Comparison of ENCODE assay signal across 14 mouse cellular contexts in genomic region chr11:84464571-84464970, GRCm38 (mm10). TPM values are rescaled to one million over a fixed set of nuclear protein-coding genes. Genes with fewer than 3 reads are reported as not detected.
DNase-seq lines count a peak whose midpoint lies in the region; ATAC-seq lines count a peak whose summit lies in the region.
"Had no signal": no experiment of that assay in that cellular context is flagged by ENCODE, and none has a peak within 500 bp of the region (broad histone marks: within the 10 kb centered on the region; RNA-seq: fewer than 3 reads in every experiment).

No protein-coding gene starts in this region.

- no peaks in the 10 kb centered on the region for H3K27me3 ChIP-seq in forebrain, embryonic 12.5 days
- H3K27me3 ChIP-seq in forebrain, embryonic 11.5 days (ENCODE audit: control insufficient read depth, insufficient read depth, low read length), result no peaks in the 10 kb centered on the region
- no peaks in the 10 kb centered on the region for H3K27me3 ChIP-seq in midbrain, embryonic 12.5 days
- no peaks in the 10 kb centered on the region for H3K27me3 ChIP-seq in midbrain, embryonic 10.5 days (ENCODE audit: low read depth, poor library complexity, severe bottlenecking)
- no peaks in the 10 kb centered on the region for H3K27me3 ChIP-seq in hindbrain, embryonic 14.5 days (ENCODE audit: control insufficient read depth, insufficient read depth, low read length)
- H3K27me3 ChIP-seq: heart, embryonic 13.5 days had no signal

- peaks cover 8% of the 10 kb centered on the region; the same call in 1 of the 2 replicates for H3K36me3 ChIP-seq in forebrain, embryonic 12.5 days (replicated peaks)
- H3K36me3 ChIP-seq in forebrain, embryonic 11.5 days (ENCODE audit: control insufficient read depth, insufficient read depth, low read length), result no peaks in the 10 kb centered on the region
- peaks cover 6% of the 10 kb centered on the region for H3K36me3 ChIP-seq in midbrain, embryonic 12.5 days
- peaks cover 17% of the 10 kb centered on the region for H3K36me3 ChIP-seq in midbrain, embryonic 10.5 days
- peaks cover 13% of the 10 kb centered on the region; the same call in 1 of the 2 replicates for H3K36me3 ChIP-seq in hindbrain, embryonic 14.5 days (replicated peaks; ENCODE audit: control insufficient read depth, insufficient read depth)

- H3K27ac ChIP-seq in forebrain, embryonic 12.5 days, result peak overlapping the region; percentile 51; the same call in 1 of the 2 replicates
- no peak overlapping the region for H3K27ac ChIP-seq in forebrain, embryonic 11.5 days (ENCODE audit: low read depth, low read length)
- peak overlapping the region; percentile 46; the same call in 1 of the 2 replicates for H3K27ac ChIP-seq in midbrain, embryonic 12.5 days (replicated peaks)
- no peak overlapping the region for H3K27ac ChIP-seq in midbrain, embryonic 10.5 days (replicated peaks)
- peak overlapping the region; percentile 52 for H3K27ac ChIP-seq in hindbrain, embryonic 14.5 days
- H3K27ac ChIP-seq: gastrocnemius, adult 2 months; heart, embryonic 13.5 days; kidney, postnatal 0 days had no signal

- intact Hi-C loops in gastrocnemius, postnatal 36 days (cut with DNase I), result loop anchor here (10.0 kb wide), 1 partner anchor 1180 kb away; the partner anchor contains the start of gene Slfn14

- H3K4me3 ChIP-seq in forebrain, embryonic 12.5 days (replicated peaks), result no peak overlapping the region
- no peak overlapping the region for H3K4me3 ChIP-seq in forebrain, embryonic 11.5 days (ENCODE audit: low read depth, low read length)
- H3K4me3 ChIP-seq in midbrain, embryonic 12.5 days, result no peak overlapping the region
- H3K4me3 ChIP-seq in midbrain, embryonic 10.5 days, result no peak overlapping the region
- no peak overlapping the region for H3K4me3 ChIP-seq in hindbrain, embryonic 14.5 days (replicated peaks; ENCODE audit: low read length)
- H3K4me3 ChIP-seq: gastrocnemius, adult 2 months; heart, embryonic 13.5 days had no signal

- no peak overlapping the region for H3K9ac ChIP-seq in forebrain, embryonic 12.5 days
- no peak overlapping the region for H3K9ac ChIP-seq in forebrain, embryonic 11.5 days (ENCODE audit: low read length)
- no peak overlapping the region for H3K9ac ChIP-seq in midbrain, embryonic 12.5 days (replicated peaks)
- no peak overlapping the region for H3K9ac ChIP-seq in hindbrain, embryonic 14.5 days
- H3K9ac ChIP-seq: heart, embryonic 13.5 days had no signal

- no peak for ATAC-seq in forebrain, embryonic 12.5 days (ENCODE audit: low FRiP score)
- ATAC-seq in forebrain, embryonic 11.5 days (replicated peaks; ENCODE audit: low FRiP score), result no peak
- ATAC-seq in midbrain, embryonic 12.5 days (ENCODE audit: low FRiP score, low read depth), result no peak
- ATAC-seq in hindbrain, embryonic 14.5 days (ENCODE audit: low FRiP score), result peak; percentile 57; the same call in 1 of the 2 replicates

- peaks cover 5% of the 10 kb centered on the region for H3K4me1 ChIP-seq in forebrain, embryonic 12.5 days
- H3K4me1 ChIP-seq in forebrain, embryonic 11.5 days (replicated peaks; ENCODE audit: control insufficient read depth, insufficient read depth, low read length), result no peaks in the 10 kb centered on the region
- H3K4me1 ChIP-seq in midbrain, embryonic 12.5 days, result peaks cover 10% of the 10 kb centered on the region
- H3K4me1 ChIP-seq in midbrain, embryonic 10.5 days, result peaks cover 8% of the 10 kb centered on the region; the same call in 1 of the 2 replicates
- H3K4me1 ChIP-seq in hindbrain, embryonic 14.5 days (replicated peaks; ENCODE audit: control insufficient read depth, insufficient read depth, low read length), result no peaks in the 10 kb centered on the region

- WGBS in forebrain, embryonic 12.5 days, result 66% methylated on average over 5 of the region's 5 CpGs
- WGBS in forebrain, embryonic 11.5 days, result 81% methylated on average over 5 of the region's 5 CpGs
- 72% methylated on average over 5 of the region's 5 CpGs for WGBS in midbrain, embryonic 12.5 days
- WGBS in midbrain, embryonic 10.5 days, result 93% methylated on average over 5 of the region's 5 CpGs
- 53% methylated on average over 5 of the region's 5 CpGs for WGBS in hindbrain, embryonic 14.5 days

- DNase-seq in forebrain, embryonic 11.5 days (ENCODE audit: low spot score), result no peak
- no peak for DNase-seq in midbrain, embryonic 10.5 days (ENCODE audit: low spot score)
- peak; percentile 49 for DNase-seq in hindbrain, embryonic 14.5 days (ENCODE audit: low spot score)
- DNase-seq in right cerebral cortex, postnatal 14 days, result peak; percentile 9
- no peak for DNase-seq in gastrocnemius, postnatal 36 days
- no peak for DNase-seq in testis, postnatal 10 days (ENCODE audit: low spot score)
- DNase-seq: adrenal gland, postnatal 10 days; cerebellum, postnatal 25 days; gastrocnemius, adult 2 months; lung, adult 18-20 months had no signal

- no peaks in the 10 kb centered on the region for H3K9me3 ChIP-seq in forebrain, embryonic 12.5 days
- H3K9me3 ChIP-seq in forebrain, embryonic 11.5 days (ENCODE audit: control insufficient read depth, low read length), result no peaks in the 10 kb centered on the region
- no peaks in the 10 kb centered on the region for H3K9me3 ChIP-seq in midbrain, embryonic 12.5 days
- no peaks in the 10 kb centered on the region for H3K9me3 ChIP-seq in midbrain, embryonic 10.5 days (replicated peaks)
- H3K9me3 ChIP-seq in hindbrain, embryonic 14.5 days (ENCODE audit: control insufficient read depth, low read length), result no peaks in the 10 kb centered on the region
- H3K9me3 ChIP-seq: heart, embryonic 13.5 days had no signal

- no peak overlapping the region for H3K4me2 ChIP-seq in forebrain, embryonic 12.5 days
- no peak overlapping the region for H3K4me2 ChIP-seq in forebrain, embryonic 11.5 days (ENCODE audit: low read depth, low read length, severe bottlenecking)
- H3K4me2 ChIP-seq in midbrain, embryonic 12.5 days (replicated peaks), result no peak overlapping the region
- no peak overlapping the region for H3K4me2 ChIP-seq in hindbrain, embryonic 14.5 days (replicated peaks)
- H3K4me2 ChIP-seq: heart, embryonic 13.5 days had no signal

RNA-seq across cellular contexts. Expression of gene Aatf, which starts 48.8 kb away (rescaled TPM):
- polyA plus RNA-seq in forebrain, embryonic 12.5 days (2016; fragmentation: Nextera tagmentation; extraction: Ambion mirVana), result 53.4 and 63.4 TPM in 2 replicates
- polyA plus RNA-seq in forebrain, embryonic 11.5 days (2014; fragmentation: Nextera tagmentation; extraction: Ambion mirVana), result 53.6 and 54.8 TPM in 2 replicates
- 56.6 and 58.8 TPM in 2 replicates for polyA plus RNA-seq in midbrain, embryonic 12.5 days (2016; fragmentation: Nextera tagmentation; extraction: Ambion mirVana)
- polyA plus RNA-seq in midbrain, embryonic 10.5 days (2016; fragmentation: Nextera tagmentation; extraction: Ambion mirVana), result 56.4 and 57.8 TPM in 2 replicates
- 44.5 and 45.3 TPM in 2 replicates for polyA plus RNA-seq in hindbrain, embryonic 14.5 days (2014; fragmentation: Nextera tagmentation; extraction: Ambion mirVana)
- 10 to 100 TPM; 10.8 to 14.9 TPM for total RNA-seq in gastrocnemius, postnatal 36 days (2021)

Comparison
In these comparisons a context has a peak if more than half of its experiments do, and no peak if none do; other contexts are left out.
1. H3K27ac ChIP-seq: peak in forebrain, embryonic 12.5 days (single experiment), midbrain, embryonic 12.5 days (single experiment) and hindbrain, embryonic 14.5 days (single experiment); none in forebrain, embryonic 11.5 days (single experiment) and midbrain, embryonic 10.5 days (single experiment).
2. DNase-seq: peak in hindbrain, embryonic 14.5 days (single experiment) and right cerebral cortex, postnatal 14 days (single experiment); none in forebrain, embryonic 11.5 days (single experiment), midbrain, embryonic 10.5 days (single experiment), gastrocnemius, postnatal 36 days (0 of 2) and testis, postnatal 10 days (single experiment).